ENCODE assay signal across 8 mouse cellular contexts in genomic region chr4:155360856-155361255, GRCm38 (mm10). TPM values are rescaled to one million over a fixed set of nuclear protein-coding genes. Genes with fewer than 3 reads are reported as not detected.
A peak's percentile ranks its signal among the peaks of the same experiment; 100 is the strongest.
DNase-seq lines count a peak whose midpoint lies in the region; ATAC-seq and TF ChIP-seq lines count a peak whose summit lies in the region.

No protein-coding gene starts in this region.

- no peaks in the 10 kb centered on the region for H3K9me3 ChIP-seq in forebrain, embryonic 11.5 days (ENCODE audit: control insufficient read depth, low read length)
- H3K9me3 ChIP-seq in limb, embryonic 10.5 days (replicated peaks): no peaks in the 10 kb centered on the region
- H3K9me3 ChIP-seq in neural tube, embryonic 14.5 days (ENCODE audit: control insufficient read depth, low read length): no peaks in the 10 kb centered on the region

- peak overlapping the region; percentile 57 for H3K4me2 ChIP-seq in forebrain, embryonic 11.5 days (ENCODE audit: low read depth, low read length, severe bottlenecking)
- H3K4me2 ChIP-seq in neural tube, embryonic 14.5 days (ENCODE audit: low read depth, low read length): peak overlapping the region; percentile 43

- DNase-seq in spleen, adult 2 months (ENCODE audit: low read depth in 1 of 2, low spot score in 2 of 2): peak in 1 of 2 experiments; percentile 12
- no peak for DNase-seq in spleen, postnatal 4 days (ENCODE audit: low spot score in 2 of 2)
- peak; percentile 62 for DNase-seq in forebrain, embryonic 11.5 days (ENCODE audit: low spot score)
- no peak for DNase-seq in limb, embryonic 10.5 days (ENCODE audit: low spot score)
- DNase-seq in cerebellum, postnatal 4 days (ENCODE audit: low spot score in 2 of 2): no peak
- DNase-seq in frontal cortex, postnatal 25 days (ENCODE audit: low spot score in 2 of 2): no peak
- no peak for DNase-seq in gastrocnemius, adult 18-20 months (ENCODE audit: low spot score)

- H3K9ac ChIP-seq in forebrain, embryonic 11.5 days (ENCODE audit: low read length): no peak overlapping the region
- H3K9ac ChIP-seq in neural tube, embryonic 14.5 days (replicated peaks; ENCODE audit: low read depth, low read length): no peak overlapping the region

- H3K27ac ChIP-seq in spleen, adult 2 months (ENCODE audit: insufficient read depth, low read length): peak overlapping the region; percentile 55; the same call in 1 of the 2 replicates
- no peak overlapping the region for H3K27ac ChIP-seq in forebrain, embryonic 11.5 days (ENCODE audit: low read depth, low read length)
- H3K27ac ChIP-seq in limb, embryonic 10.5 days: peak overlapping the region; percentile 50; the same call in 1 of the 2 replicates
- H3K27ac ChIP-seq in neural tube, embryonic 14.5 days (ENCODE audit: low read depth, low read length): no peak overlapping the region

- H3K36me3 ChIP-seq in spleen, adult 2 months (ENCODE audit: control insufficient read depth, insufficient read depth, low read length): no peaks in the 10 kb centered on the region
- no peaks in the 10 kb centered on the region for H3K36me3 ChIP-seq in forebrain, embryonic 11.5 days (ENCODE audit: control insufficient read depth, insufficient read depth, low read length)
- no peaks in the 10 kb centered on the region for H3K36me3 ChIP-seq in limb, embryonic 10.5 days
- no peaks in the 10 kb centered on the region for H3K36me3 ChIP-seq in neural tube, embryonic 14.5 days (ENCODE audit: control insufficient read depth, insufficient read depth, low read length)

- no peak for TF ChIP-seq CTCF in spleen, adult 2 months (IDR thresholded peaks at IDR 0.05; ENCODE audit: extremely low read depth, insufficient read depth, insufficient read length, insufficient replicate concordance)

- peak overlapping the region; percentile 49; the same call in 1 of the 2 replicates for H3K4me3 ChIP-seq in spleen, adult 2 months (ENCODE audit: extremely low read depth, insufficient read depth, insufficient read length)
- H3K4me3 ChIP-seq in forebrain, embryonic 11.5 days (ENCODE audit: low read depth, low read length): peak overlapping the region; percentile 41
- H3K4me3 ChIP-seq in limb, embryonic 10.5 days: peak overlapping the region; percentile 54
- H3K4me3 ChIP-seq in neural tube, embryonic 14.5 days (ENCODE audit: low read depth, low read length): peak overlapping the region; percentile 29

- 3% methylated on average over 38 of the region's 42 CpGs for WGBS in spleen, adult 2 months
- under 1% methylated on average over 41 of the region's 42 CpGs for WGBS in forebrain, embryonic 11.5 days
- under 1% methylated on average over 42 of the region's 42 CpGs for WGBS in limb, embryonic 10.5 days
- under 1% methylated on average over 33 of the region's 42 CpGs for WGBS in neural tube, embryonic 14.5 days

- ATAC-seq in forebrain, embryonic 11.5 days (replicated peaks; ENCODE audit: low FRiP score): 0 out of 2 replicates have a peak, but pooled peaks have one; percentile 40
- ATAC-seq in neural tube, embryonic 14.5 days (ENCODE audit: low read depth): no peak

- H3K4me1 ChIP-seq in spleen, adult 2 months (ENCODE audit: control insufficient read depth, insufficient read depth, insufficient read length): no peaks in the 10 kb centered on the region; the same call in 1 of the 2 replicates
- peaks cover 3% of the 10 kb centered on the region; the same call in 1 of the 2 replicates for H3K4me1 ChIP-seq in forebrain, embryonic 11.5 days (replicated peaks; ENCODE audit: control insufficient read depth, insufficient read depth, low read length)
- peaks cover 15% of the 10 kb centered on the region for H3K4me1 ChIP-seq in limb, embryonic 10.5 days
- no peaks in the 10 kb centered on the region for H3K4me1 ChIP-seq in neural tube, embryonic 14.5 days (ENCODE audit: control insufficient read depth, insufficient read depth, low read length)

- TF ChIP-seq POLR2A in spleen, adult 2 months (IDR thresholded peaks at IDR 0.05; ENCODE audit: low read depth, low read length): no peak

- H3K27me3 ChIP-seq in spleen, adult 2 months (ENCODE audit: control insufficient read depth, insufficient read depth, low read length): 0 out of 2 replicates have a peak, but pooled peaks cover 1% of the 10 kb centered on the region
- H3K27me3 ChIP-seq in forebrain, embryonic 11.5 days (ENCODE audit: control insufficient read depth, insufficient read depth, low read length): peaks cover 32% of the 10 kb centered on the region
- H3K27me3 ChIP-seq in limb, embryonic 10.5 days (ENCODE audit: low read depth, poor library complexity, severe bottlenecking): peaks cover 80% of the 10 kb centered on the region
- peaks cover 43% of the 10 kb centered on the region for H3K27me3 ChIP-seq in neural tube, embryonic 14.5 days (ENCODE audit: control insufficient read depth, insufficient read depth, low read length)

RNA-seq across cellular contexts. Expression of gene Prkcz, which starts 0.3 kb away (rescaled TPM):
- 2.9 and 3.0 TPM in 2 replicates for polyA plus RNA-seq in spleen, adult 2 months (2012; rRNA removed)
- 16.5 and 20.8 TPM in 2 replicates for polyA plus RNA-seq in forebrain, embryonic 11.5 days (2014; fragmentation: Nextera tagmentation; extraction: Ambion mirVana)
- polyA plus RNA-seq in limb, embryonic 10.5 days (2016; fragmentation: Nextera tagmentation; extraction: Ambion mirVana): 8.4 and 9.3 TPM in 2 replicates
- 82.1 and 83.1 TPM in 2 replicates for polyA plus RNA-seq in neural tube, embryonic 14.5 days (2014; fragmentation: Nextera tagmentation; extraction: Ambion mirVana)
- 1 to 10 TPM; 3.1 to 3.8 TPM for total RNA-seq in gastrocnemius, adult 18-20 months (2021)

RNA-seq across cellular contexts. Expression of gene Gabrd, which starts 37.1 kb away (rescaled TPM):
- polyA plus RNA-seq in spleen, adult 2 months (2012; rRNA removed): 0.02 and 0.22 TPM in 2 replicates
- not detected in 2 replicates for polyA plus RNA-seq in forebrain, embryonic 11.5 days (2014; fragmentation: Nextera tagmentation; extraction: Ambion mirVana)
- polyA plus RNA-seq in limb, embryonic 10.5 days (2016; fragmentation: Nextera tagmentation; extraction: Ambion mirVana): not detected in 2 replicates
- polyA plus RNA-seq in neural tube, embryonic 14.5 days (2014; fragmentation: Nextera tagmentation; extraction: Ambion mirVana): 0.13 and 0.41 TPM in 2 replicates
- under 1 TPM; 0.50 to 0.81 TPM for total RNA-seq in gastrocnemius, adult 18-20 months (2021)

RNA-seq across cellular contexts. Expression of gene Cfap74, which starts 48.1 kb away (rescaled TPM):
- polyA plus RNA-seq in spleen, adult 2 months (2012; rRNA removed): 0.13 and 0.72 TPM in 2 replicates
- polyA plus RNA-seq in forebrain, embryonic 11.5 days (2014; fragmentation: Nextera tagmentation; extraction: Ambion mirVana): 8.7 and 9.1 TPM in 2 replicates
- 6.4 and 7.9 TPM in 2 replicates for polyA plus RNA-seq in limb, embryonic 10.5 days (2016; fragmentation: Nextera tagmentation; extraction: Ambion mirVana)
- 4.5 and 4.8 TPM in 2 replicates for polyA plus RNA-seq in neural tube, embryonic 14.5 days (2014; fragmentation: Nextera tagmentation; extraction: Ambion mirVana)
- total RNA-seq in gastrocnemius, adult 18-20 months (2021): under 1 TPM; 0.55 to 0.66 TPM

Comparison
In these comparisons a context has a peak if more than half of its experiments do, and no peak if none do; other contexts are left out.
1. H3K27ac ChIP-seq: peak in spleen, adult 2 months (single experiment) and limb, embryonic 10.5 days (single experiment); none in forebrain, embryonic 11.5 days (single experiment) and neural tube, embryonic 14.5 days (single experiment).
2. Peak in every context shown above with its lines, with median percentiles within 50 percentile points of each other: H3K4me3 ChIP-seq.